Mouse (Mus musculus): ENCODE measurements at regions not wholly inside any gene's neighbourhood (a gene's known extent, or its start where the extent isn't known, plus 50 kb on each side); places are given as distances from the start of the nearest gene placed in this dataset.
"Not testable (repeated sequence)": the region's sequence is repeated elsewhere in the genome, so short reads cannot be mapped to it uniquely, and the experiment has no call there.

DNA sequence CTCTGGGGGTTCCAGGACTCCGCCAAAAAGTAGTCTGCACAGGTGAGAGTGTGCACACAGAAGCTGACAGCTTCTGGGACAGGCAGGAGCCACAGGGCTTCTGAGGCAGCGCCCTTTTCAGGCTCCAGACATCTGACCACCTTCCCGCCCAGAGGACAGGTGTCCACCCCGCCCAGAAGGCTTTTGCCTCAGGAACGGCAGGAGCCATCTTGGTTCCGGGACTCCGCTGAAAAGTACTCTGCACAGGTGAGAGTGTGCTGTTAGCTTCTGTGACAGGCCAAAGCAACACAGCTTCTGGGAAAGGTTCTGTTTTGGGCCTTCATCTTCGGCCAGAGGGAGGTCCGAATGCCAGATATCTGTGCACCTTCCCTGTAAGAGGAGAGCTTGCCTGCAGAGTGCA is 89.6 kb upstream of the Srsf6 start:
- not testable (repeated sequence) for TF ChIP-seq POLR2A, CTCF (IDR thresholded peaks at IDR 0.05; ENCODE audit: extremely low read depth, insufficient read depth, low read length)

Measured in cortical plate, adult 2 months (tissue).